Mouse (Mus musculus): ENCODE data around the gene Ccdc162.
"Not testable (repeated sequence)": the region's sequence is repeated elsewhere in the genome, so short reads cannot be mapped to it uniquely, and the experiment has no call there.

GRCm38 (mm10) chr10:41655684-41656083 is 60.8 kb downstream of the Ccdc162 start:
- TF ChIP-seq CTCF, EP300 (IDR thresholded peaks at IDR 0.05): not testable (repeated sequence)

All from lung, postnatal 0 days (tissue).